Mouse (Mus musculus): ENCODE results near the gene Etnk1. TPM values are rescaled to one million over a fixed set of nuclear protein-coding genes. Genes with fewer than 3 reads are reported as not detected.
A peak's percentile ranks its signal among the peaks of the same experiment; 100 is the strongest.
"Not testable (repeated sequence)": the region's sequence is repeated elsewhere in the genome, so short reads cannot be mapped to it uniquely, and the experiment has no call there.

Etnk1 gene
- polyA plus RNA-seq, 1 experiment from 2014 or later, result 50.3 TPM

GRCm38 (mm10) chr6:143141624-143142592, 25.1 kb upstream of the Etnk1 start:
- H3K9ac ChIP-seq; H3K36me3 ChIP-seq (replicated peaks); H3K27me3 ChIP-seq (replicated peaks); H3K9me3 ChIP-seq; ATAC-seq (replicated peaks); H3K4me2 ChIP-seq; H3K4me3 ChIP-seq; H3K4me1 ChIP-seq; H3K27ac ChIP-seq: not testable (repeated sequence)
- WGBS, result 85% methylated on average over 10 of the region's 10 CpGs

GRCm38 (mm10) chr6:143142861-143143260, 24.2 kb upstream of the Etnk1 start:
- H3K27ac ChIP-seq, result no peak overlapping the region
- H3K9me3 ChIP-seq, result no peaks in the 10 kb centered on the region
- H3K4me2 ChIP-seq, result no peak overlapping the region
- 93% methylated on average over 4 of the region's 4 CpGs for WGBS
- H3K27me3 ChIP-seq (replicated peaks), result no peaks in the 10 kb centered on the region
- no peak overlapping the region for H3K4me3 ChIP-seq
- no peak for ATAC-seq (replicated peaks)
- H3K36me3 ChIP-seq (replicated peaks), result no peaks in the 10 kb centered on the region
- peaks cover 6% of the 10 kb centered on the region for H3K4me1 ChIP-seq
- H3K9ac ChIP-seq, result no peak overlapping the region

- ATAC-seq (replicated peaks), result peak; percentile 42; the same call in 1 of the 2 replicates
- Histone ChIP-seq H3K9ac (no peak overlapping the region), H3K27me3 (replicated peaks) (no peaks in the 10 kb centered on the region), H3K9me3 (no peaks in the 10 kb centered on the region), H3K36me3 (replicated peaks) (no peaks in the 10 kb centered on the region), H3K4me2 (peak overlapping the region; percentile 64), H3K4me1 (peaks cover 6% of the 10 kb centered on the region), H3K27ac (no peak overlapping the region), H3K4me3 (peak overlapping the region; percentile 37)
- WGBS, result 75% methylated on average over 9 of the region's 9 CpGs
Observed at GRCm38 (mm10) chr6:143143321-143143720, 23.7 kb upstream of the Etnk1 start.

- WGBS, result 19% methylated on average over 19 of the region's 19 CpGs
Observed at GRCm38 (mm10) chr6:143143775-143144273, 23.2 kb upstream of the Etnk1 start.

GRCm38 (mm10) chr6:143144556-143144955, 22.5 kb upstream of the Etnk1 start:
- Histone ChIP-seq H3K4me3 (no peak overlapping the region), H3K36me3 (replicated peaks) (no peaks in the 10 kb centered on the region), H3K27me3 (replicated peaks) (no peaks in the 10 kb centered on the region), H3K4me2 (no peak overlapping the region), H3K9ac (no peak overlapping the region), H3K9me3 (no peaks in the 10 kb centered on the region), H3K4me1 (peaks cover 6% of the 10 kb centered on the region), H3K27ac (no peak overlapping the region)
- no peak for ATAC-seq (replicated peaks)
- WGBS, result 84% methylated on average over 2 of the region's 2 CpGs

More at GRCm38 (mm10) chr6:143143775-143144273, 23.2 kb upstream of the Etnk1 start:
- Histone ChIP-seq H3K4me3 (peak overlapping the region; percentile 37), H3K4me1 (peaks cover 6% of the 10 kb centered on the region), H3K9me3 (no peaks in the 10 kb centered on the region), H3K27ac (no peak overlapping the region), H3K9ac (peak overlapping the region; percentile 17), H3K36me3 (replicated peaks) (no peaks in the 10 kb centered on the region), H3K27me3 (replicated peaks) (no peaks in the 10 kb centered on the region), H3K4me2 (peak overlapping the region; percentile 64)
- ATAC-seq (replicated peaks), result peak; percentile 52; the same call in 1 of the 2 replicates

- no peaks in the 10 kb centered on the region for H3K36me3 ChIP-seq (replicated peaks)
- no peak overlapping the region for H3K9ac ChIP-seq
- no peak overlapping the region for H3K27ac ChIP-seq
- no peaks in the 10 kb centered on the region for H3K27me3 ChIP-seq (replicated peaks)
- H3K4me1 ChIP-seq, result peaks cover 6% of the 10 kb centered on the region
- H3K4me3 ChIP-seq, result no peak overlapping the region
- H3K4me2 ChIP-seq, result no peak overlapping the region
- ATAC-seq (replicated peaks), result no peak
- no peaks in the 10 kb centered on the region for H3K9me3 ChIP-seq
- 57% methylated on average over 7 of the region's 7 CpGs for WGBS
Observed at GRCm38 (mm10) chr6:143145051-143145450, 22.0 kb upstream of the Etnk1 start.

GRCm38 (mm10) chr6:143146756-143147155, 20.3 kb upstream of the Etnk1 start:
- Histone ChIP-seq H3K4me2 (no peak overlapping the region), H3K27ac (no peak overlapping the region), H3K4me3 (no peak overlapping the region), H3K27me3 (replicated peaks) (no peaks in the 10 kb centered on the region), H3K9me3 (no peaks in the 10 kb centered on the region), H3K9ac (no peak overlapping the region), H3K4me1 (peaks cover 6% of the 10 kb centered on the region), H3K36me3 (replicated peaks) (no peaks in the 10 kb centered on the region)
- no peak for ATAC-seq (replicated peaks)
- 76% methylated on average over 8 of the region's 8 CpGs for WGBS

GRCm38 (mm10) chr6:143148868-143149267, 18.2 kb upstream of the Etnk1 start:
- Histone ChIP-seq H3K4me3 (no peak overlapping the region), H3K4me1 (no peaks in the 10 kb centered on the region), H3K27ac (no peak overlapping the region), H3K27me3 (replicated peaks) (no peaks in the 10 kb centered on the region), H3K9ac (no peak overlapping the region), H3K9me3 (no peaks in the 10 kb centered on the region), H3K4me2 (no peak overlapping the region), H3K36me3 (replicated peaks) (no peaks in the 10 kb centered on the region)
- no peak for ATAC-seq (replicated peaks)

GRCm38 (mm10) chr6:143149766-143150291, 17.2 kb upstream of the Etnk1 start:
- ATAC-seq (replicated peaks), result no peak
- WGBS, result 68% methylated on average over 5 of the region's 5 CpGs

GRCm38 (mm10) chr6:143151081-143151995, 15.7 kb upstream of the Etnk1 start:
- H3K9me3 ChIP-seq; H3K27me3 ChIP-seq (replicated peaks); H3K9ac ChIP-seq; H3K27ac ChIP-seq; H3K4me2 ChIP-seq; ATAC-seq (replicated peaks); H3K4me1 ChIP-seq; H3K4me3 ChIP-seq; H3K36me3 ChIP-seq (replicated peaks): not testable (repeated sequence)
- WGBS, result 78% methylated on average over 10 of the region's 10 CpGs

More at GRCm38 (mm10) chr6:143149766-143150291, 17.2 kb upstream of the Etnk1 start:
- H3K36me3 ChIP-seq (replicated peaks), result no peaks in the 10 kb centered on the region
- no peaks in the 10 kb centered on the region for H3K27me3 ChIP-seq (replicated peaks)
- no peak overlapping the region for H3K4me2 ChIP-seq
- no peak overlapping the region for H3K9ac ChIP-seq
- no peaks in the 10 kb centered on the region for H3K4me1 ChIP-seq
- no peak overlapping the region for H3K27ac ChIP-seq
- no peaks in the 10 kb centered on the region for H3K9me3 ChIP-seq
- H3K4me3 ChIP-seq, result no peak overlapping the region

- Histone ChIP-seq H3K27me3 (replicated peaks) (no peaks in the 10 kb centered on the region), H3K27ac (no peak overlapping the region), H3K4me3 (no peak overlapping the region), H3K9me3 (no peaks in the 10 kb centered on the region), H3K4me2 (no peak overlapping the region), H3K4me1 (no peaks in the 10 kb centered on the region), H3K36me3 (replicated peaks) (no peaks in the 10 kb centered on the region), H3K9ac (no peak overlapping the region)
- 37% methylated on average over 9 of the region's 9 CpGs for whole genome bisulfite sequencing
- ATAC-seq (replicated peaks), result no peak
Observed at GRCm38 (mm10) chr6:143152321-143152827, 14.6 kb upstream of the Etnk1 start.

GRCm38 (mm10) chr6:143153160-143153559, 13.9 kb upstream of the Etnk1 start:
- Histone ChIP-seq H3K27ac (no peak overlapping the region), H3K4me2 (no peak overlapping the region), H3K9ac (no peak overlapping the region), H3K4me3 (no peak overlapping the region), H3K36me3 (replicated peaks) (no peaks in the 10 kb centered on the region), H3K9me3 (no peaks in the 10 kb centered on the region), H3K27me3 (replicated peaks) (no peaks in the 10 kb centered on the region), H3K4me1 (no peaks in the 10 kb centered on the region)
- ATAC-seq (replicated peaks), result no peak
- 46% methylated on average over 2 of the region's 2 CpGs for WGBS

All from midbrain, embryonic 15.5 days (tissue).